Mouse (Mus musculus): ENCODE results near the gene Pigq.

DNA sequence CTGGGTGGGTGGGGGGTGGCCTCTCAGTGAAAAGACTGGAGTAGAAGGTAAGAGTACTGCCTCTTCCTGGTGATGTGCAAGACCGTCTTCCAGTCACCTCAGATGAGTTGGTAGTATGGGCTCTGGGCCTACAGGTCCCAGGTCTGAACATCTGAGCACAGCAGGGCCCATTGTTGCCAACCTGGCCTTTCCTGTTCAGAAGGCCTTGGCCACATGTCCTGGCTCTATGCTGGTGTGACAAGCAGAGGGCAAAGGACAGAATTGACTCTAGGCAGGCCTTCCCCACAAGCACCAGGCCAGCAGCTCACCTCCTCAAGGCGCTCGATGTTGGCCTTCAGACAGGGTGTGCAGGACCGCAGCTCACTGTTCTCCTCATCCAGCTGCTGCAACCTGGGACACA lies 47.5 kb upstream of the Pigq start:
- TF ChIP-seq POLR2A (IDR thresholded peaks at IDR 0.05; ENCODE audit: extremely low read depth, insufficient read depth, low read length) (no peak), CTCF (IDR thresholded peaks at IDR 0.05; ENCODE audit: low read depth, low read length) (no peak)

Data from liver, adult 2 months (tissue).